Mouse (Mus musculus) intestine, embryonic 16.5 days (tissue): ENCODE measurements around the gene Lyl1. TPM values are rescaled to one million over a fixed set of nuclear protein-coding genes. Genes with fewer than 3 reads are reported as not detected.

ENCODE experiments used
- ATAC-seq: fragments of 200-750 bp; cut with Nextera tagmentation; 2 replicates; pipeline ENCODE4 v1.8.0; 2017; ENCODE audit warnings: moderate TSS enrichment, moderate library complexity
- H3K27ac ChIP-seq: fragments of 300-500 bp; sonication (generic); 2 replicates; pipeline ENCODE4 v1.5.1; 2014; ENCODE audit warnings: mild to moderate bottlenecking, low read length
- H3K27me3 ChIP-seq: fragments of 300-500 bp; sonication (generic); replicated peaks from 2 replicates; pipeline ENCODE4 v1.6.1; 2014; ENCODE audit warnings: low read length, control low read depth, mixed read lengths; ENCODE audit not compliant: control insufficient read depth, insufficient read depth
- H3K36me3 ChIP-seq: fragments of 300-500 bp; sonication (generic); 2 replicates; pipeline ENCODE4 v1.6.1; 2014; ENCODE audit warnings: low read length, control low read depth; ENCODE audit not compliant: control insufficient read depth, insufficient read depth
- H3K4me1 ChIP-seq: fragments of 300-500 bp; sonication (generic); 2 replicates; pipeline ENCODE4 v1.6.1; 2014; ENCODE audit warnings: low read length, control low read depth, mixed read lengths; ENCODE audit not compliant: control insufficient read depth, insufficient read depth
- H3K4me2 ChIP-seq: fragments of 300-500 bp; sonication (generic); 2 replicates; pipeline ENCODE4 v1.6.1; 2014; ENCODE audit warnings: low read depth, low read length, control low read depth
- H3K4me3 ChIP-seq: fragments of 300-500 bp; sonication (generic); 2 replicates; pipeline ENCODE4 v1.5.1; 2014; ENCODE audit warnings: mild to moderate bottlenecking, low read length
- H3K9ac ChIP-seq: fragments of 300-500 bp; sonication (generic); 2 replicates; pipeline ENCODE4 v1.6.1; 2014; ENCODE audit warnings: low read depth, low read length
- H3K9me3 ChIP-seq: fragments of 300-500 bp; sonication (generic); 2 replicates; pipeline ENCODE4 v1.6.1; 2016; ENCODE audit warnings: low read length, control low read depth; ENCODE audit not compliant: control insufficient read depth
- WGBS: fragments of 180-500 bp; shearing (Covaris S2); extraction: QIAGEN DNeasy Blood & Tissue Kit; methylation state at CpG from one replicate; pipeline ENCODE4 v1.1.7; 2014; 5-methylcytosine and 5-hydroxymethylcytosine counted together
- polyA plus RNA-seq: library from polyadenylated mRNA; unstranded; fragments of >200 nt; fragmentation: Nextera tagmentation; extraction: Ambion mirVana; gene quantifications from 2 replicates; pipeline ENCODE4 v1.2.1, GENCODE M21; 2015

Gene Lyl1
- polyA plus RNA-seq, 1 experiment from 2014 or later, result 5.0 TPM

DNA sequence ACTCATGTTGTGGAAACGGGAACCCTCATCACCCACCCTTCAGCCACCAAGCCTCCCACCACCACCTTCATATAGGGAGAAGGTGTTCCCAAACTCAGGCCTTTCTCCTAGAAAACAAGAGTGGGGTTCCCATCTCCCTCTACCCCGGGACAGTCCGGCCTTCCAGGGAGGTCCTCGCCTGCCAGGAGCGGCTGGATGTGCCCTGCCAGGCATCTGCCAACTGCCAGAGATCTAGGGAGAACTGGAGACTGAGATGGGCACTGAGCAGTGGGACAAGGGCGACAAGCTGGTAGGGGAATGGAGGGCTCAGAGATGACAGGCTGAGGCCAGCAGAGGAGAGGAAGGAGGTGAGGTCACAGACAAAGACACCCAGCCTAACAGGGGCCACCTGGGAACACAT lies 32.7 kb downstream of the Lyl1 start:
- WGBS, result 85% methylated on average over 6 of the region's 6 CpGs
- ATAC-seq, result no peak

DNA sequence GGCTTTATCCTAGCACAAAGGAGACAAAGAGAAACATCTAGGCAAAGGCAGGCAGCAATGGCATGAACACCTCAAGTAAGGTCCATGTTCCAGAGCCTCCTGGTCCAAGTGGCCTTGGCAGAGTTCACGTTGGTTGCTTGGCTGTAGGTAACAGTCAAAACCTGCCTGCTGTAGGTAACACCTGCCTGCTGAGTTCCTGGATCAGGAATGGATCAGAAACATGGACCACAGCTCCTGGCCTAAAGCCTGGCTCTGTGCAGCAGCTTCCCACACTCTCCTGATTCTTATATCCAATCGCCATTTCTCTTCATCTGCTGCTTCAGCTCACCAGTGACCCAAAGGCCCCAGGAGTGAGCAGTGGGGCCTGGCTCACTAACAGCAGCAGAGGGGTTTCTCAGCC lies 33.4 kb downstream of the Lyl1 start:
- WGBS, result 86% methylated on average over 2 of the region's 2 CpGs
- Histone ChIP-seq H3K4me1 (peaks cover 44% of the 10 kb centered on the region), H3K27me3 (0 out of 2 replicates have a peak, but pooled peaks cover 8% of the 10 kb centered on the region), H3K9me3 (no peaks in the 10 kb centered on the region), H3K9ac (no peak overlapping the region), H3K36me3 (no peaks in the 10 kb centered on the region), H3K27ac (no peak overlapping the region), H3K4me3 (no peak overlapping the region), H3K4me2 (no peak overlapping the region)
- no peak for ATAC-seq

More for the DNA sequence above, 32.7 kb downstream of the Lyl1 start:
- H3K27me3 ChIP-seq, result 0 out of 2 replicates have a peak, but pooled peaks cover 8% of the 10 kb centered on the region
- no peaks in the 10 kb centered on the region for H3K36me3 ChIP-seq
- peaks cover 42% of the 10 kb centered on the region for H3K4me1 ChIP-seq
- no peak overlapping the region for H3K27ac ChIP-seq
- no peaks in the 10 kb centered on the region for H3K9me3 ChIP-seq
- no peak overlapping the region for H3K4me2 ChIP-seq
- no peak overlapping the region for H3K4me3 ChIP-seq
- H3K9ac ChIP-seq, result no peak overlapping the region

DNA sequence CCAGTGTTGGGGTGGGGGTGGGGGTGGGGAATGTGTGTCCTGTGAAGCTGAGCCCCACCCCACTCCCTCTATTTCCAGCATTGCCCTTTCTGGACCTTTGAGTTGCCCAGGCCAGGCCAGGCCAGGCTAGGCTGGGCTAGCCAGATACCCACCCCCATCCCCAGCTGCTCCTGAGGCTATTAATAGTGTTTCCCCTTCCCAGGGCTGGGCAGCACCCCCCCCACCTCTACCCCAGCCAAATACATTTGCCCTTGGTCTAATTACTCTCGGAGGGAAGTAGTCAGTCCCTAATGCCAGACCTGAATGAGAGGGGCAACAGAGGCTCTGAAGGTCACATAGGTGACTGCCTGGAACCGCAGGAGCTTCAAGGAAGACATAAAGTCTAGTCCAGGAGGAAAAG lies 34.3 kb downstream of the Lyl1 start:
- 49% methylated on average over 2 of the region's 2 CpGs for WGBS
- Histone ChIP-seq H3K9ac (no peak overlapping the region), H3K27me3 (0 out of 2 replicates have a peak, but pooled peaks cover 10% of the 10 kb centered on the region), H3K36me3 (no peaks in the 10 kb centered on the region), H3K27ac (no peak overlapping the region), H3K4me1 (peaks cover 50% of the 10 kb centered on the region), H3K4me2 (no peak overlapping the region), H3K4me3 (no peak overlapping the region), H3K9me3 (no peaks in the 10 kb centered on the region)
- no peak for ATAC-seq

DNA sequence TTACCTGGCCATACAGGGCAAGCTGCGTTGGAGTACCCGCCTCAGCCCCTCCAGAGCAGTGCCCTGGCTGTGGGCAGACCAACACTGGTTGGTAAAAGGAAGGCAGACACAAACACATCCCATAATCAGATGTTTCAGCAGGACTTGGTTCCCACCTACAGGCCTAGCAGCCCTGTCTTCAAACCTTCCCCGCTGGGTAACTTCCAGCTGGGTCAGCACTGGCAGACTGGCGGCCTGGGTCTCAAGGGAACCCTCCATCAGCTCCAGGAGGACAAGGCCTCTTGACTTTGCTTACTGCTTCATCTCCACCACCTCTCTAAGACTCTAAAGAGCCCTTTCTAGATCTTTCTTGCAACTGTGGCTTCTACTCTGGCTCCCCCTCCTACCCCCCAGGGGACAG lies 35.3 kb downstream of the Lyl1 start:
- peaks cover 50% of the 10 kb centered on the region for H3K4me1 ChIP-seq
- no peak overlapping the region for H3K9ac ChIP-seq
- WGBS, result 94% methylated on average over 4 of the region's 4 CpGs
- 0 out of 2 replicates have a peak, but pooled peaks cover 10% of the 10 kb centered on the region for H3K27me3 ChIP-seq
- H3K36me3 ChIP-seq, result no peaks in the 10 kb centered on the region
- no peak overlapping the region for H3K4me3 ChIP-seq
- H3K4me2 ChIP-seq, result no peak overlapping the region
- no peak for ATAC-seq
- H3K27ac ChIP-seq, result no peak overlapping the region
- H3K9me3 ChIP-seq, result no peaks in the 10 kb centered on the region

DNA sequence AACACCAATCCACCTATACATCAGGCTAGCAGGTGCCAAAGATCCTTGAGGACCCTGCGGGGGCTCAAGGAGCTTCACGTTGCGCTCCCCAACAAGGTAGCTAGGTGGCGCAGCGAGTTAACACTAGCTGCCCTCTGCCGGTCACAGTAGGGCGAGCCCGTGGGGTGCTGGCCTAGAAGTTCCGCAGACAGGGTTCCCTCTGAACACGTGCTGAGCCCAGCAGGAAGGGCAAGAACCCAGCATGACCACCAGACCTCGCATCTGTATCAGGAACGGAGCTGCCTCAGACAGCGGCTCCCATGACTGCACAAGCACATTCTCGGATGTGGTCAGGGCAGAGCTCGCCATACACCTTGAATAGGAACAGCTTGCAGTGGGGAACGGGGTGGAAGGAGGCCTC lies 36.4 kb downstream of the Lyl1 start:
- peaks cover 51% of the 10 kb centered on the region for H3K4me1 ChIP-seq
- H3K27me3 ChIP-seq, result peaks cover 10% of the 10 kb centered on the region; the same call in 1 of the 2 replicates
- peak overlapping the region; percentile 39; the same call in 1 of the 2 replicates for H3K4me2 ChIP-seq
- no peaks in the 10 kb centered on the region for H3K9me3 ChIP-seq
- H3K27ac ChIP-seq, result no peak overlapping the region
- H3K9ac ChIP-seq, result peak overlapping the region; percentile 47; the same call in 1 of the 2 replicates
- H3K36me3 ChIP-seq, result no peaks in the 10 kb centered on the region
- no peak overlapping the region for H3K4me3 ChIP-seq
- ATAC-seq, result peak; percentile 76
- 4% methylated on average over 16 of the region's 16 CpGs for WGBS

DNA sequence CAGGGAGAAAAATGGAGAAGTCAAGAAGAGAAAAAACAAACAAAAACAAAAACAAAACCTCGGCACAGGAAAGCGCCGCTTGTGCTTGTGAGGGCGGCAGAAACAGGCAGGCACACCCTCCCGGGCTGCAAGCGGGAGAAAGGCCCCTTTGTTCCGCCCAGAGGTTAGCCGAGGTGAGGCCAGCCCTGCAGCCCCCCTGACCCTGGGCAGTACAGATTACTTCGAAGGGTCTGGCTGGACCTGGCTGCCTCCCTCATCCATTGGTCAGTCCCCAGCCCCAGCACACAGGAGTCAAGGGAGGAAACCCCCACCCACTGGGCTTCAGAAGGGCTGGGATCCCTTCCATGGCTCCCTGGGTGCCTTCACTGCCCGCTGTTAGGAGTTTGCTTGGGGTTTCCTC lies 37.0 kb downstream of the Lyl1 start:
- Histone ChIP-seq H3K4me2 (no peak overlapping the region), H3K9ac (peak overlapping the region; percentile 23; the same call in 1 of the 2 replicates), H3K27ac (no peak overlapping the region), H3K4me1 (peaks cover 51% of the 10 kb centered on the region), H3K9me3 (no peaks in the 10 kb centered on the region), H3K4me3 (no peak overlapping the region), H3K36me3 (no peaks in the 10 kb centered on the region), H3K27me3 (peaks cover 10% of the 10 kb centered on the region; the same call in 1 of the 2 replicates)
- no peak for ATAC-seq
- 39% methylated on average over 10 of the region's 10 CpGs for WGBS

DNA sequence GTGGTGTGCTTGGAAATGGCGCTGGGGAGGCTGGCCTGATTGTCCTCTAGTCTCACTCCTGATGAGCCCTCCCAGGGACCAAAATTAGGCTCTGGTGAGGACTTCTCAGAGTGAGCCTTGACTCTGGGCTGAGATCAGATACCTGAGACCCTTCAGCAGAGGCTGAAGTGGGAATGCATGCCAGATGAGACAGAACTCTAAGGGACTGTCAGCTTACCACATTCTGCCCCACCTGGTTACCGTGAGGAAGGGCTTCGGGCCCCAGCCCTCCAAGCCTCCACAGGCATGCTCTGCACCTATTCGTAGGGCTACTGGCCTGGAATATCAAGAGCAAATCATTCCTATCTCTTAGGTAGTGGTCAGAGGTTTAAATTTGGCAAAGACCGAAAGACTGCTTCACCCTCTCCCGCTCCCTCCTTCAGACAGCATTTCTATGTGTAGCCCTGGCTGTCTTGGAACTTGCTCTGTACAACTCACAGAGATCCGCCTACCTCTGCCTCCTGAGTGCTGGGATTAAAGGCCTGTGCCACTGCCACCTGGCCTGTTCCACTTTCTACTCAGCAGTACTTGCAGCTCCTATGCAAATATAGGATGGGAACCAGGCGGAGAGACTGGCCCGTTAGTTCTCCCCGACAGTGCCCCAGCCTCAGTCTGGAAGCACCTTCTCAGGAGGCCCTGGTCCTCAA lies 37.6 kb downstream of the Lyl1 start:
- Histone ChIP-seq H3K36me3 (no peaks in the 10 kb centered on the region), H3K27ac (no peak overlapping the region), H3K9ac (peak overlapping the region; percentile 38; the same call in 1 of the 2 replicates), H3K4me2 (no peak overlapping the region), H3K9me3 (no peaks in the 10 kb centered on the region), H3K4me1 (peaks cover 54% of the 10 kb centered on the region), H3K27me3 (peaks cover 10% of the 10 kb centered on the region; the same call in 1 of the 2 replicates), H3K4me3 (no peak overlapping the region)
- no peak for ATAC-seq
- 68% methylated on average over 10 of the region's 10 CpGs for WGBS

DNA sequence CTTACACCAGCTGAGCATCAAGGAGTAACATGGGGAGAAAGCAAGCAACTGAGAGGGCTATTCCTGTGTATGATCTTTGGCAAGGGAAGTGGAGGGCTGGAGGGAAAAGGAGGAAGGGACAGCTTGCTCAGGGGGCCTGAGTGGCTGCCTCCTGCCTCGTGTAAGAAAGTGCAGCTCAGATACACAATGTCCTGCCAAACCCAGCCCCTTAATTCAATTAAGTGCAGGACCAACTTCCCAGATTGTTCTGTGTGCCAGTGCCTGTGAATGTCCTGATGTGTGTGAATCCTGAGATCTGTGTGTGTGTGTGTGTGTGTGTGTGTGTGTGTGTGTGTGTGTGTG lies 38.1 kb downstream of the Lyl1 start:
- H3K4me3 ChIP-seq, result no peak overlapping the region
- WGBS, result 21% methylated on average over 1 of the region's 1 CpGs
- no peaks in the 10 kb centered on the region for H3K36me3 ChIP-seq
- H3K27me3 ChIP-seq, result peaks cover 10% of the 10 kb centered on the region; the same call in 1 of the 2 replicates
- H3K27ac ChIP-seq, result no peak overlapping the region
- peaks cover 59% of the 10 kb centered on the region for H3K4me1 ChIP-seq
- H3K9ac ChIP-seq, result 0 out of 2 replicates have a peak overlapping the region, but pooled peaks have one; percentile 38
- ATAC-seq, result no peak
- H3K9me3 ChIP-seq, result no peaks in the 10 kb centered on the region
- H3K4me2 ChIP-seq, result no peak overlapping the region

DNA sequence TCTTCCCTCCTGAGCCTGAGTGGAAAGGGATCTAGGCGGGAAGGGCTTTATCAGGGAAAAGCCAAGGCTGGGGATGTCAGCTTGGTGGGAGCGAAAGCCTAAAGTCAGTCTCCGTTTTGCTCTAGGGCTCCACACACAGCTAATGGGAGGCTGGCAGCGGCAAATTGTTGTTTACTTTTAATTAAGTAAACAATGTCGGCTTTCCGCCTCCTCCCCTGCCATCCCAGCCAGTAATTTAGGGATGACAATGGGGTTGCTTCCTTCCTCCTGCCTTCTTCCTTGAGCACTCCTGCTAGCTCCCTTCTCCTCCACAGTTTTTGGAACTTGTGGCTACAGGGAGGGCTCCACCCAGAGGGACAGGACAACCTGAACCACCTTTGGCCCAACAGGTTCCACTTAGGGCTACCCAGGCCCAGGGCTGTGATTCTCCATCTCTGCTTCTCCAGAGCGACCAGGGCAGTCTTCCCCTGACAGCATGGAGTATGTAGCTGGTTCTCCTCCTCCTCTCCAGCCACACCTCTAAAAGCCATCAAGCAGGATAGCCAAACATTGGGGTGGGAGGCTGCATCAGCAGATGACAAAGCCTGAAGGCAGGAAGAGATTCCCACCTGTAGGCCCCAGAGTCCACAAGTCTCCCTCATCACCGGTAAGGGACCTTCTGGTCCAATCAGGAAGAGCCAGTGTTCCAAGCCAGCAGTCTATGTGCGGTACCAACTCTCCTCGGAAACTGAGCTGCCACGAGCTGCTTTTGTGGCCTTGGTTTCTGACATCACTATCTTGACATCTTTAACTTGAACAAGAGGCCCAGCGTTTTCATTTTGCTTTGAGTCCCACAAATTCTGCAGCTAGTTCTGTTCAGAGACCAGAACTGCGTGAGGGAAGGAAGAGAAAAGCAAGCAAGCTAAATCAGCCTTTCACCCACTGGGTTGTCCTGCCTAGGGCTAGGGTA lies 39.9 kb downstream of the Lyl1 start:
- H3K27me3 ChIP-seq, result peaks cover 8% of the 10 kb centered on the region; the same call in 1 of the 2 replicates
- H3K36me3 ChIP-seq, result no peaks in the 10 kb centered on the region
- H3K4me3 ChIP-seq, result no peak overlapping the region
- H3K27ac ChIP-seq, result no peak overlapping the region
- peaks cover 76% of the 10 kb centered on the region for H3K4me1 ChIP-seq
- no peak overlapping the region for H3K9ac ChIP-seq
- H3K9me3 ChIP-seq, result no peaks in the 10 kb centered on the region
- ATAC-seq, result no peak
- 51% methylated on average over 13 of the region's 13 CpGs for WGBS
- no peak overlapping the region for H3K4me2 ChIP-seq
